Mouse (Mus musculus): ENCODE results near the gene Epha1. TPM values are rescaled to one million over a fixed set of nuclear protein-coding genes. Genes with fewer than 3 reads are reported as not detected.

Gene Epha1
- polyA plus RNA-seq, 1 experiment from 2014 or later: 0.24 TPM

DNA sequence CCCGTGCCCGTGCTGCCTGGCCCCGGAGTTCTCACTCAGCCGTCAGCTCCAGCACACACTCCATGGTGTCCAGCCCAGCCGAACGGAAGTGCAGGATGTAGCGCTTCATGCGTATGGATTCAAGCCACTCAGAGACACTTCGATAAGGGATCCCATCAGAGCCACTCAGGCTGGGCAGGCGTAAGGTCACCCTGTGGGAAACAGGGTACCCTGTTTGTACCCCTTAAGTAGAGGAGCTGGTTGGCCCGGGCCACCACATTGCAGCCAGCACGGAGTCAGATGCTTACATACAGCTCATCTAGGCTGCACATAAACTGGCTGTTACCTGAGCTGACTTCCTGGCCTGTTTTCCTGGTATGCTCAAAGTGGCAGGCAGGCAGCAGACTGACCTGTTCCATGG, 14.2 kb downstream of the Epha1 start:
- no peak for ATAC-seq (ENCODE audit: low read depth)
- H3K36me3 ChIP-seq: peaks cover 66% of the 10 kb centered on the region
- WGBS: 94% methylated on average over 12 of the region's 12 CpGs

DNA sequence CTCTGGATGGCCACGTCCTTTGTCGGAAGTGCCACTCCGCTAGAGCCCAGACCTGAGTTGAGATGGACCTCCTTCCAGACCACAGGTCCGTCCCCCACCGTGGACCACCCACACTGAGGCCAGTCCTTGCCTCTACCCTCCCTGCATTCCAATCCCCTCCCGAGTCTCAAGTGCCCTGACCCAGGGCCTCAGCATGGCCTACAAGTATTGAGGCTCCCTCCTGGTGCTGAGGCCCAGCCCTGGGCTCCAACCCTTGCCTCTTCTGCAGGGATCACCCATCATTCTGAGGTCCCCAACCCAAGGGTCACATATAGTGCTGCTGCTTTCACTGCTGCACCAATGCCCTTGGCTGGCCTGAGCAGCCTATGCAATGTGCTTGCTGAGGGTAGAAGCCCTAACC, 15.2 kb downstream of the Epha1 start:
- Histone ChIP-seq H3K4me1 (replicated peaks) (peaks cover 21% of the 10 kb centered on the region), H3K4me3 (no peak overlapping the region), H3K27ac (replicated peaks) (no peak overlapping the region), H3K9ac (no peak overlapping the region; the same call in 1 of the 2 replicates), H3K36me3 (peaks cover 66% of the 10 kb centered on the region), H3K9me3 (no peaks in the 10 kb centered on the region), H3K4me2 (no peak overlapping the region), H3K27me3 (no peaks in the 10 kb centered on the region)
- 48% methylated on average over 6 of the region's 6 CpGs for WGBS
- no peak for ATAC-seq (ENCODE audit: low read depth)

More for the DNA sequence above, 14.2 kb downstream of the Epha1 start:
- Histone ChIP-seq H3K4me1 (replicated peaks) (peaks cover 11% of the 10 kb centered on the region), H3K27ac (replicated peaks) (no peak overlapping the region), H3K27me3 (no peaks in the 10 kb centered on the region), H3K4me2 (no peak overlapping the region), H3K9ac (no peak overlapping the region), H3K9me3 (no peaks in the 10 kb centered on the region), H3K4me3 (no peak overlapping the region)

DNA sequence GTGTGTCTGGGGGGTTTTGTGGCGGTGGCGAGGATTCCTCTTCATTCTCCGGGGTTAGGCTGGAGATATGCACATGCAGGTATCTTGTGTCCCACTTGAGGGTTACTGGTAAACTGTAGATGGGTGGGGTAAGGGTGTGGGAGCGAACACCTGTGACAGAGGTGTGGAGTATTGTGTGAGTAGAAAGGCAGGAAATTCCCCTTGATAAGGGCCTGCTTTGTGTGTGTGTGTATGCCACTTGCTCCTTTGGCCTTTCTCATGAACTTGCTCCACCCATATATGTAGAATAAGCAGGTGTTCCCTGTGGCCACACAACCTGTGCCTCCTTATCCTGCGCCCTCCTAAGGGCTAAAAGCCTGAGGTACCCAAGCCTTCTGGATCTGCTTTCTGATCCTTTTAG, 16.2 kb downstream of the Epha1 start:
- Histone ChIP-seq H3K9me3 (no peaks in the 10 kb centered on the region), H3K27me3 (no peaks in the 10 kb centered on the region), H3K4me1 (replicated peaks) (peaks cover 31% of the 10 kb centered on the region), H3K27ac (replicated peaks) (no peak overlapping the region), H3K9ac (no peak overlapping the region), H3K36me3 (peaks cover 70% of the 10 kb centered on the region), H3K4me3 (no peak overlapping the region), H3K4me2 (no peak overlapping the region)
- no peak for ATAC-seq (ENCODE audit: low read depth)
- WGBS: 95% methylated on average over 5 of the region's 5 CpGs

DNA sequence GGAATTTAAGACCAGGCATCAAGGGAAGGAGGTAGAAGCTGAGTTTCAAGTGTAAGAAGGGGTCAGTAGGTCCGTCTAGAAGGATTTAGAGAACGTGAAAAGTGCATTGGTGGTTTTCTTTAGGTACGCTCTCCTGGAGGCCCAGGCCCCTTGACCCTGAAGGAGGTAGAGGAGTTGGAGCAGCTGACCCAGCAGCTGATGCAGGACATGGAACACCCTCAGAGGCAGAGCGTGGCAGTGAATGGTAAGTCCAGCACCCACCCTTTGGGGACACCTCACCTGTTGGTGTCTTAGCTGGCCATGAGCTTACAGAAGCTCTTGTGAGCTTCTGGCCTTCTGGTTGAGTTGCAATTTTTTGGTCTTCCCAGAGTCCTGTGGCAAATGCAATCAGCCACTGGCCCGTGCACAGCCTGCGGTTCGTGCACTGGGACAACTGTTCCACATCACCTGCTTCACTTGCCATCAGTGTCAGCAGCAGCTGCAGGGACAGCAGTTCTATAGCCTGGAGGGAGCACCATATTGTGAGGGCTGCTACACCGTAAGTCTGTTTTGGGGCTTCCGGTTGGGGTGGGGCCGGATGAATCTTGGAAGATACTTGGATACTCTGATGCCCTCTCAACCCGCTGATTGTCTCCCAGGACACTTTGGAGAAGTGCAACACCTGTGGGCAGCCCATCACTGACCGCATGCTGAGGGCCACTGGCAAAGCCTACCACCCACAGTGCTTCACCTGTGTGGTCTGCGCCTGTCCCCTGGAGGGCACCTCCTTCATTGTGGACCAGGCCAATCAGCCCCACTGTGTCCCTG, 17.1 kb downstream of the Epha1 start:
- H3K9me3 ChIP-seq: no peaks in the 10 kb centered on the region
- no peak for ATAC-seq (ENCODE audit: low read depth)
- no peak overlapping the region for H3K27ac ChIP-seq (replicated peaks)
- no peak overlapping the region for H3K9ac ChIP-seq
- no peaks in the 10 kb centered on the region for H3K27me3 ChIP-seq
- H3K36me3 ChIP-seq: peaks cover 71% of the 10 kb centered on the region
- H3K4me3 ChIP-seq: no peak overlapping the region
- peaks cover 40% of the 10 kb centered on the region for H3K4me1 ChIP-seq (replicated peaks)
- H3K4me2 ChIP-seq: no peak overlapping the region
- 93% methylated on average over 13 of the region's 13 CpGs for WGBS

DNA sequence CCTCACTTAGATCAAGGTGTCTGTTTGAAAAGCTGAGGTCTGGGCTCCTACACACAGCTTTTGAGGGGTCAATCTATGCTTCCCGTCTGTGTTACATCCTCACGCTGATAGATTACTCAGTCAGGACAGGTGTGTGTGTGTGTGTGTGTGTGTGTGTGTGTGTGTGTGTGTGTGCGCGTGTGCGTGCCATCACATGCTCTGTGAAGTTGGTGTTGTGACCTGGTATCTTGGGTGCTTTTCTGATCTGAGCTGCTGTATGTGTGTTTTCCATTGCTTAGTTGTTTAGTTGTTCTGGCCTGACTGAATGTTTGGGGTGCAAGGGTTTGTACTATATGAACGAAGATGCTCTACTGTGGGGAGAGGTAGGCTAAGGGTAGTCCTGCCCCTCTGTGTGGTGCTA, 17.7 kb downstream of the Epha1 start:
- WGBS: 95% methylated on average over 6 of the region's 6 CpGs
- no peak overlapping the region for H3K4me3 ChIP-seq
- peaks cover 68% of the 10 kb centered on the region for H3K36me3 ChIP-seq
- no peaks in the 10 kb centered on the region for H3K27me3 ChIP-seq
- no peak overlapping the region for H3K9ac ChIP-seq
- no peak overlapping the region for H3K27ac ChIP-seq (replicated peaks)
- H3K4me2 ChIP-seq: no peak overlapping the region
- H3K4me1 ChIP-seq (replicated peaks): peaks cover 46% of the 10 kb centered on the region
- no peaks in the 10 kb centered on the region for H3K9me3 ChIP-seq
- ATAC-seq (ENCODE audit: low read depth): no peak

GRCm38 (mm10) chr6:42354076-42355019, 18.7 kb downstream of the Epha1 start:
- Histone ChIP-seq H3K9ac (no peak overlapping the region), H3K4me1 (replicated peaks) (peaks cover 47% of the 10 kb centered on the region), H3K27me3 (no peaks in the 10 kb centered on the region), H3K4me2 (peak overlapping the region; percentile 4; the same call in 1 of the 2 replicates), H3K4me3 (no peak overlapping the region), H3K9me3 (no peaks in the 10 kb centered on the region), H3K27ac (replicated peaks) (no peak overlapping the region), H3K36me3 (peaks cover 57% of the 10 kb centered on the region)
- no peak for ATAC-seq (ENCODE audit: low read depth)
- WGBS: 59% methylated on average over 11 of the region's 11 CpGs

DNA sequence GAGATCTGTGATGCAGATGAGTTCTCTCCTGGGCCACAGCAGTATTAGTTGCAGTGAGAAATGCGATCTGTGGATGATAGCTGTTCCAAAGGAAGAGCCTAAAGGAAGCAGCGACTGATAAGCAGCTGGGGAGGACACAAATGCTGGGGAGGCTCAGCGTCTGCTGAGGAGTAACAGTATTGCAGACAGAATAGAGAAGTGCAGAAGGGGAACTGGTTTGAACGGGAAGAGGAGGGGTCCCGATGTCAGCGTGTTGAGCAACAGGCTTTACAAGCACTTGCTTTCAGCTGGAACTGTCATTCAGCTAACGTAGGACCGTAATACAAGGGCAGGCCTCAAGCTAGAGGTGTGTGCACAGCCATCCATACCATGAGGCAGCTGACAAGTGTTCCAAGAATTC, 19.9 kb downstream of the Epha1 start:
- Histone ChIP-seq H3K9ac (no peak overlapping the region), H3K9me3 (no peaks in the 10 kb centered on the region), H3K27ac (replicated peaks) (no peak overlapping the region), H3K27me3 (no peaks in the 10 kb centered on the region), H3K4me2 (0 out of 2 replicates have a peak overlapping the region, but pooled peaks have one; percentile 4), H3K36me3 (peaks cover 46% of the 10 kb centered on the region), H3K4me1 (replicated peaks) (peaks cover 56% of the 10 kb centered on the region), H3K4me3 (no peak overlapping the region)
- WGBS: 83% methylated on average over 8 of the region's 8 CpGs
- ATAC-seq (ENCODE audit: low read depth): no peak

DNA sequence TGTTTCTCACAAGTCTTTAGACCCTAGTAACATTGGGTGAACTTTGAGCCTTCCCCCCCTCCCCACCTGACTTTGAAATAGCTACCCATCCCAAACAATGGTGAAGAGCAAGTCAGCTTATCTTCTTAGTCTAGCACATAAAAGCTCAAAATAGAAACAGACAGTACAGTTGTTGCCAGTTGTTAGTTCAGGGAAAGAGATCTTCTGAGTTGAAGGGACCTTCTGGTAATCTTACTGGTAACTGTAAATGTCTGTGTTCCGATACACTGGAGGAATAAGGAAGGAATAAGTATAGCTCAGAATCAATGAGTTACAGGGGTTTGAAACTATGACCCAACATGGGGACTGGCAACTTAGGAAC, 20.6 kb downstream of the Epha1 start:
- Histone ChIP-seq H3K36me3 (peaks cover 39% of the 10 kb centered on the region), H3K4me2 (peak overlapping the region; percentile 88; the same call in 1 of the 2 replicates), H3K9ac (no peak overlapping the region), H3K27ac (replicated peaks) (no peak overlapping the region), H3K4me1 (replicated peaks) (peaks cover 56% of the 10 kb centered on the region), H3K27me3 (no peaks in the 10 kb centered on the region), H3K4me3 (no peak overlapping the region), H3K9me3 (no peaks in the 10 kb centered on the region)
- no peak for ATAC-seq (ENCODE audit: low read depth)
- WGBS: 94% methylated on average over 1 of the region's 1 CpGs

GRCm38 (mm10) chr6:42351776-42352485, 21.1 kb downstream of the Epha1 start:
- Histone ChIP-seq H3K27me3 (no peaks in the 10 kb centered on the region), H3K4me2 (peak overlapping the region; percentile 88), H3K36me3 (peaks cover 33% of the 10 kb centered on the region), H3K4me3 (peak overlapping the region; percentile 85), H3K9me3 (no peaks in the 10 kb centered on the region), H3K4me1 (replicated peaks) (peaks cover 56% of the 10 kb centered on the region), H3K27ac (replicated peaks) (no peak overlapping the region), H3K9ac (0 out of 2 replicates have a peak overlapping the region, but pooled peaks have one; percentile 92)
- WGBS: 92% methylated on average over 7 of the region's 7 CpGs
- no peak for ATAC-seq (ENCODE audit: low read depth)

DNA sequence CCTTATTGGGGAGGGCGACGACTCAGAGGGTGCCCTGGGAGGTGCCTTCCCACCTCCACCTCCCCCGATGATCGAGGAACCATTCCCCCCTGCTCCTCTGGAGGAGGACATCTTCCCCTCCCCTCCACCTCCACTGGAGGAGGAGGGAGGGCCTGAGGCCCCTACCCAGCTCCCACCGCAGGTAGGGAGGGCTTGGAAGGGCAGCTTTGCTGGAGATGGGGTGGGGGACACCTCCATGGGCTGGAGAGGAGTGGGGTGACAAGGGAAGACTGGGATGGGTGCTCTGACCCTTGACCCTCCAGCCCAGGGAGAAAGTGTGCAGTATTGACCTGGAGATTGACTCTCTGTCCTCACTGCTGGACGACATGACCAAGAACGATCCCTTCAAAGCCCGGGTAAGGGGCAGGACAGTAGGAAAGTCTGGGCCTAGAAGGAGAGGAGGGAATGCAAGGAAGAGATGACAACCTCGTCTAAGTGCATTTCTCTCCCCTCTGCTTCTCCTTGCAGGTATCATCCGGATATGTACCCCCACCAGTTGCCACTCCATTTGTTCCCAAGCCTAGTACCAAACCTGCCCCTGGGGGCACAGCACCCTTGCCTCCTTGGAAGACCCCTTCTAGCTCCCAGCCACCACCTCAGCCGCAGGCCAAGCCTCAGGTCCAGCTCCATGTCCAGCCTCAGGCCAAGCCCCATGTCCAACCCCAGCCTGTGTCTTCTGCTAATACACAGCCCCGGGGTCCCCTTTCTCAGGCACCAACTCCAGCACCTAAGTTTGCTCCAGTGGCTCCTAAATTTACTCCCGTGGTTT, 21.9 kb downstream of the Epha1 start:
- Histone ChIP-seq H3K27ac (replicated peaks) (no peak overlapping the region), H3K9me3 (no peaks in the 10 kb centered on the region), H3K9ac (peak overlapping the region; percentile 92), H3K27me3 (no peaks in the 10 kb centered on the region), H3K4me2 (peak overlapping the region; percentile 88), H3K4me3 (peak overlapping the region; percentile 85), H3K4me1 (replicated peaks) (peaks cover 56% of the 10 kb centered on the region), H3K36me3 (peaks cover 26% of the 10 kb centered on the region)
- no peak; the same call in 1 of the 2 replicates for ATAC-seq (ENCODE audit: low read depth)
- WGBS: 42% methylated on average over 13 of the region's 13 CpGs
